Mouse (Mus musculus) testis, postnatal 10 days (tissue): Measurements from ENCODE around the gene Ptprg.

Source experiments
- DNase-seq: peaks from one replicate; pipeline ENCODE4 v3.0.0; 2021; ENCODE audit warnings: low spot score

Ptprg gene

DNA sequence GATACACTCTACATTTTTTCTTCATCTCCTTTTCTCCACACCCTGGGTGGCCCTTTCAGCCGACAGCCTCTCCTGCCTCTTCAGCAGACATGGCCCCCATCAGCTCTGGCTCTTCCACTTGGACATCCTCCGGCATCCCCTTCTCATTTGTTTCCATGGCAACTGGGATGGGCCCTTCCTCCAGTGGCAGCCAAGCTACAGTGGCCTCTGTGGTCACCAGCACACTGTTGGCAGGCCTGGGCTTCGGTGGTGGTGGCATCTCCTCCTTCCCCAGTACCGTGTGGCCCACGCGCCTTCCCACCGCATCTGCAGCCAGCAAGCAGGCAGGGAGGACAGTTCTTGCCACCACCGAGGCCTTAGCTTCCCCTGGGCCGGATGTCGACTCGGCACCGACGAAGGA, 600.3 kb downstream of the Ptprg start:
- DNase-seq: no peak

- DNase-seq: no peak
Observed at GRCm38 (mm10) chr14:12161738-12162310, 608.5 kb downstream of the Ptprg start.

- no peak for DNase-seq
Observed at GRCm38 (mm10) chr14:12162331-12162854, 609.1 kb downstream of the Ptprg start.

GRCm38 (mm10) chr14:12163196-12163595, 609.9 kb downstream of the Ptprg start:
- no peak for DNase-seq

DNA sequence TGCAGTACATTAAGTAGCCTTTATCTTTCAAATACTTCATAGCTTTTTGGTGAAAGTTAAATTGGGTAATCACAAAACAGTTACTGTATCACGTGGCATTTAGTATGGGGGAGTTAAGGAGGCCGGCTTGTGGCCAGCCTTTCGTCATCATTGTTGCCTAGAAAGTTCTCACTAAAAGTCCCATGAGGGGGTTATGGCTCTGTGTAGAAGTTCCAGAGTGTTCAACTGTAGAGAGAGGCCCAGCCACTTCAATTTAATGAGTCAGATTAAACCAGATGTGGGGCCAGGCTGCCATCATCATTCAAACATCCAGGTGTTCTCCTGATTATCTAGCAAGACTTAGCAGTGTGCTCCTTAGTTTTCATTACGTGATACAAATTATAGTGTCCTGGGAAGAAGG, 613.9 kb downstream of the Ptprg start:
- no peak for DNase-seq

DNA sequence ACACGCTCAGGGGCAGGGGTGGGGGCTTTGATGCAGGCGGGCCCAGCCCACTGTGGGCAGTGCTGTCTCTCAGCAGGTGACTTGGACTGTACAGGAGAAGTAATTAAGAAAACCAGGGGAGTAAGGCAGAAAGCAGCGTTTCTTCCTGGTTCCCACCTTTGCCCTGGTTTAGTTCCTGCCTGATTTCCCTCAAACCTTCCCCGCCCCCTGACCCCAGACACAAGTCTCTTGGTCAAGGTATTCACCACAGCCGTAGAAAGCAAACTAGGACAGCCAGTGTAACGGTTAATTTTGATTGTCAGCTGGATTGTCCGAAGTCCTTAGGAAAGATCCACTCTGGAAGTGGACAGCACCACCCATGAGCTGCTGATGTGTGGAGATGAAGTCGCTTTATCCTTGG, 614.3 kb downstream of the Ptprg start:
- DNase-seq: no peak

DNA sequence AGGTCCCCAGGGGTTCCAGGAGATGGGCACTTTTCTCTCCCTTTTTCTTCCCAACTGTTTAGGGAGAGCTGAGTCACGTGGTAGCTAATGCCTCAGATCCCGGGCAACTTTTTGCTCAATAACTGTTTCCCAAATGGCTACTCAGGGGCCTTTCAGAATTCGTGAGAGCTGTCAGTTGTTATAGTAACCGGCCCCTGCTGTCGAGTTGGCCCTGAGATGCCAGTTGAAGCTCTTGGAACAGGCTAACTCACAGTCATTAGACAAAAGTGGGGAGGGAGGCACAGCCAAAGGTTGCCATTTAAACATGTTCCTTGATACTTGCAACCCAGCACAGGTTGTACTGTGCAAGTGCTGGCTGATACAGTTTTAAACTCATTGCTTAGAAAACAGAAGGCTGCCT, 624.1 kb downstream of the Ptprg start:
- no peak for DNase-seq

DNA sequence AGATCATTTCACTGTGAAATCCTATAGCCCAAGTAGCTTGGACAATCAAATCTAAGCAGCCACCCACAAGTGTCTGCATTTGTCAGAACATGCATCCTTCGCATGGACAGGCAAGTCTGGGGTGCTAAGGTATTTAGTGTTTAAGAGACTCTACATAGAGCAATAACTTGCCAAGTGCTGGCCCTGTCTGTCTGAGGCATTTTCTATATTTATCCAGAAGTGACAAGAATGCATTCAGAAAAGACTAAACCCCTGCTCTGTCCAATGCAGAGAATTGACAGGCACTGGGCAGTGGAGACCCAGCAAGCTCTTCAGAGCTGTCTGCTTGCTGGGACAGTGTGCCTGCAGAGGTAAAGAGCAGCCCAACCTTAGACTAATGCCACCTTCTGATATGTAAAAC, 625.3 kb downstream of the Ptprg start:
- DNase-seq: no peak

DNA sequence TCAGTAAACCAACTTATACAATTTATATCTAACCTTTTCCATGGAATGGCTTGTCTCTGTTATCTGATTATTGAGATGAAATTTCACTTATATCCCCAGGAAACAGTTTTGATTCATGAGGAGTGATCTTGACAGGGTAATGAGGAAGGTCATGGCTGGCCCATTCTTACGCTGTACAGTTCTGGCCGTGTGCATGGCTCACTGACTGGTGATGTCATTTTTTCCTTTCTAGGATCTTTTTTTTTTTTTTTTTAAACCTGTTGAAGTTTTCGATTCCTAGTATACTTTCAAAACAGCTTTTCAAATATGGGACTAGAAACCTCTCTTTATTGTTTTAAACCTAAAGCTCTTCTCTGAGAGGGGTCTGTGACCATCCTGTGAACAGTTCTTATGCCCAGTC, 626.8 kb downstream of the Ptprg start:
- DNase-seq: no peak

- no peak for DNase-seq
Observed at GRCm38 (mm10) chr14:12185040-12185439, 631.7 kb downstream of the Ptprg start.

DNA sequence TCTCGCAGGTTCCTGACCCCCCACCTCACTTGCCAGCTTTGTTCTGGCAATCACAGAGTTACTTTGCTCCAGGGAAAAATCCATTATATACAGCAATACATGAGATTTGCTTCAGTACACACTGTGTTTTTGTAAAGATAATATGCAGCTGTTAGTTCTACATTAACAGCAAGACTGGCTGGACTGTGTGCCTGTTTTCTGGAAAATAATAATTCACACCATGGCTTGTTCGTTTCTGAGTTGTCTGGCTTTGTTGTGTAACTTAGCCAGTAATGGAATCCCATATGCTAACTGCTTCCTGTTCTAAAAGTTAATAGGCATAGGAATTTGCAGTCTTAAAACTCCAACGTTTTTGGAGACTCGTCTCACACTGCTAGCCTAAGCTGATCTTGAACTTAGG, 635.0 kb downstream of the Ptprg start:
- DNase-seq: no peak

- no peak for DNase-seq
Observed at GRCm38 (mm10) chr14:12189266-12189665, 635.9 kb downstream of the Ptprg start.

- DNase-seq: no peak
Observed at GRCm38 (mm10) chr14:12189717-12190600, 636.6 kb downstream of the Ptprg start.

- no peak for DNase-seq
Observed at GRCm38 (mm10) chr14:12191076-12191475, 637.7 kb downstream of the Ptprg start.

- DNase-seq: no peak
Observed at GRCm38 (mm10) chr14:12198735-12199134, 645.4 kb downstream of the Ptprg start.

DNA sequence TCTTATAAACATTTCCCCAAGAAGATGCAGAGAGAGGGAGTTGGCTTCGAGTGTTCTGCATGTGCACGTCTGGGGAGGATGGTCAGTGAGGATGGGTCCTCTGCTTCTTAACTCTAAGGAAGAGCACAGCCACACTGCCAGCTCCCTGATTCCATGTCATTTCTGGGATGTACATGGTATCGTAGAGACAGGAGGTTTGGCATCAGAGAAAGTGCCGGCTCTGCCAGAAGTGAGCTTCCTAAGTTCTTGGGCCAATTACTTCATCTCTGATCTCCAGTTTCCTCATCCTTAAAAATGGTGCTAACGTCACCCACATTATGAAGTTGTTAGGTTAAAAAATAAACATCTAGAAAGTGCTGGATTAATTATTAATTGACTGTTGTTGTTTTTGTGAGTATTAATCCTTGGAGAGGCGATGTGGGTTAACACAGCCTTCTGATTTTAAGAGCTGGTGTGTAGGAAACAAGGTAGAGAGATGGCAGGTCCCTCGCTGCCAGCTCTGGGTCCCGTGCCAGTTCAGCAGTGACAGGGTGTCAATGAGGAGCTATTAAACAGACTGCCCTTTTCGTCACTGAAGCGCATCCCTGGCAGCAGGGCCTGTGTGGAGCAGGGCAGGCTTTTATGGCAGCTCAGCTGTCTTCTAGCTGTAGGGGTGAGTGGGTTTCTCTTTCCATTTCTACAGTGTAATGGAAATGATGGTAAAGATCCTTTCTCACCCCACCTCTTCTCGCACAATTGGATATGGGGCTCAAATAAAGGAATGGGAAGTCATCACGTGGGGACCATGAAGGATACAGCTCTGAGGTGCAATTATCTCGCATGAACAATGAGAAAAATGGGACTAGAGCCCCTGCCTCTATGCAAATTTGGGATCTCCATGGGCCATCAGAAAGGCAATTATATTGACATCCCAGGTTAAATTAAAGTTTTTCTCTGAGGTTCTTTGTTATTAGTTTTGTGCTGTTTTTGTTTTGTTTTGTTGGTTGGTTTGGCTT, 646.9 kb downstream of the Ptprg start:
- DNase-seq: no peak

DNA sequence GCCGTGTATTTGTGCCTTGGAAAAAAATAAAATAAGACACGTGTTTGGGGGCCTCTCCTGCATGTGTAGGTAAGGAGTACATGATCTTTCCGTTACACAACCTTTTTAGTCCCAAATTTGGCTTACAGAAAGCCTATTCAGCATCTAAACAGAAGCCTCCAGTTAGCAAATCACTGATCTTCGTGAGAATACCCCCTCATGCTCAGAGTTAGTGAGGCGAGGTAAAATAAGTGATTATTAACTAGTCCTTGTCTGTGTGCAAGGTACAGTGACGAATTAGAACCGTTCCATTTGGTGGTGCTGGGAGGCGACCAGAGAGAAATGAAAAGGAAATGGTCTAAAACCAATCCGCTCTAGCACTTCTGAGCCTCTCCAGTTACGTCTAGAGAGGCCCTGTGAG, 648.9 kb downstream of the Ptprg start:
- DNase-seq: no peak

DNA sequence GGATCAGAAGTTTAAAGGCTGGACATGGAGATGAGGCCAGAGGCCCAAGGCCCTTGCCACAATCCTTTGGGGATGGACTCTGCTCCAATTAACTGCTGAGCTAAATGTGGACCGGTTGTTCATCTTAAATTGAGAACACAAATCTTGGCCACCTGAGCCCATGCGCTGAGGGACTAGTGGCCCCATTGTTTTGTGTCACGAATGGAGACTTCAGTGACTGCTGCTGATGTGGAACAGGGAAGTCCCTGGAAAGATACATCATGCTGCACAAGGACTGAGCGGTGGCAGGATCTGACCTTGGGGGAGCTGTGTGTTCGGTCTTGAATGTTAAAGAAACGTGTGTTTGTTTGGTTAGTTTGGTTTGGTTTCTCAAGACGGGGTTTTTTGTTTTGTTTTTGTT, 649.7 kb downstream of the Ptprg start:
- no peak for DNase-seq

DNA sequence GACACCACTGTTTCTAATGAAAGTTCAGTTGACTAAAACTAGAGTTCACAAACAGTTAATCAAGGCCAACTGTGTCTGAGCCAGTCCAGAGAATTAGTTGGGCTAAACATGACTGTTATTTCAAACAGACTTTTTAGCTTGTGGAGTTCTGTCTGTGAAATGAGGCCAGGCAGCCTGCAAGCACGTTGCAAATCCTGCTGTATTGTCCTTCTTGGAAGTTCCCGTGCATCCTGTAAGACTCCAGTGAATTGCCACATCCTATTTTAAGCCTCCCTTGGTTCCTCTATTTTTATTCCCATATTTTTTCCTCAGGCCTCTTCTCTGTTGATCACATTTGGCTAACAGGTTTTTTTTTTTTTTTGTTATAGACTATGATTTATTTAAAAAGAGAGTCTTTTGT, 652.8 kb downstream of the Ptprg start:
- no peak for DNase-seq

- peak; percentile 57 for DNase-seq
Observed at GRCm38 (mm10) chr14:12208554-12208953, 655.2 kb downstream of the Ptprg start.

GRCm38 (mm10) chr14:12218544-12219150, 665.3 kb downstream of the Ptprg start:
- no peak for DNase-seq

DNA sequence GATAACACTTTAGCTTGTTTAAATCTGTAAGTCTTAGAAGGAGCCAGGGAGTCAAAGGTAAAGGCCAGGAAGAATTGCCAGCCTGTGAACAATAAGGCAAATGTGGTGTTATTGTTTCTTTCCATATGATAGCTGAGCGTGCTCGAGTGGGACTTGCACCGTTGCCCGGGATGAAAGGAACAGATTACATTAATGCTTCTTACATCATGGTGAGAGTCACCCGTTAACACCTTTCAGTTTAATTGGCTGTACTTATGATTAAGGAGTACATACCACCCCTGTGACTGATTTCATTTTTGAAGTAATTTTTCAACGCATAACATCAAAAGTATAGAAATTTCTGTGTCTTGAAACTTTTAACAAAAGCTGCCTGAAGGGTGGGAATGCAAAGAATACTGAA, 666.5 kb downstream of the Ptprg start:
- DNase-seq: no peak
